Mouse (Mus musculus): ENCODE data around the gene Gm3755. TPM values are rescaled to one million over a fixed set of nuclear protein-coding genes. Genes with fewer than 3 reads are reported as not detected.
"Not testable (repeated sequence)": the region's sequence is repeated elsewhere in the genome, so short reads cannot be mapped to it uniquely, and the experiment has no call there.

Gm3755 gene
- polyA plus RNA-seq (2017; shearing (Covaris generic)), result not detected

DNA sequence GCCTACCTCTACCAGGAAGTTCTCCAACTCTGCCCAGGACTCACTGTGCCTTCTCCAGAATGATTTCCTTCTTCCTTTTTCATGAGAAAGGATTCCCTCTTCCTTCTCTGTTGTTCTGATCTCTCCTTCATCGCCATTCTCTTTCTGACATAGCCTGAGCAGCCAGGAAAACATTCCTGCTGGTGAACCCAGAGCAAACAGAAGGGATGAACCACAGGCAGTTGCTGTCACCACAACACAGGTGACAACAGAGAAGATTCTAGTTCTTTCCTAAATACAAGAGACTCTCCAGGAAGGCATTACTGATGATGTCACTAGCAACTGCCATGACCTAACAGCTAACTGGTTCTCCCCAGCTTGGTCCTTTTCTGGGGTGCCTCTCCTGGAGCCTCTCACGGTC, at the start of gene Gm3755:
TSS of gene Gm3755 (minus strand) at position 101 of the 400 bp plus-strand sequence.
- not testable (repeated sequence) for ATAC-seq

DNA sequence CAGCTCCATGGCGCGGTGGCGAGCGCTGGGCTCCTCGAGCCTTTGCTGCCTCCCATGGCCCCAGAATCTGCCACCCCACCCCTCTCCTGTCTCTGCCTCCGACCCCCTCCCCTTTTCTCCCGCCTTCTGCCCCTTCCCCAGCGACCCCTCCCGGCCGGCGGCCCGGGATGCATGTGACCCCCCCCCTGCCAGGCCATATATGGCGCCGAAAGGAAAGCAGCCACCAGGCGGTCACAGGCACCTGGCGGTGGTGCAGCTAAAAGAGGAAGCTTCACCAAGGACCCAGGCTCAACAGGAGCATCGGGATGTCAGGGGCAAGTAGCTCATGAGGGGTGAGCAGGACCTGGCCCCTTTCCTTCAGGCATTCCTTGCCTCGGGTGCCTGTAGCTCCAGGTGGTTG, 38.0 kb upstream of the Gm3755 start:
- ATAC-seq, result not testable (repeated sequence)

- ATAC-seq, result not testable (repeated sequence)
These were observed 32.9 kb upstream of the Gm3755 start, which contains the start of gene Gm3752 for GRCm38 (mm10) chr14:7483662-7484061. TSS of gene Gm3752 (minus strand) at chr14:7483762.

DNA sequence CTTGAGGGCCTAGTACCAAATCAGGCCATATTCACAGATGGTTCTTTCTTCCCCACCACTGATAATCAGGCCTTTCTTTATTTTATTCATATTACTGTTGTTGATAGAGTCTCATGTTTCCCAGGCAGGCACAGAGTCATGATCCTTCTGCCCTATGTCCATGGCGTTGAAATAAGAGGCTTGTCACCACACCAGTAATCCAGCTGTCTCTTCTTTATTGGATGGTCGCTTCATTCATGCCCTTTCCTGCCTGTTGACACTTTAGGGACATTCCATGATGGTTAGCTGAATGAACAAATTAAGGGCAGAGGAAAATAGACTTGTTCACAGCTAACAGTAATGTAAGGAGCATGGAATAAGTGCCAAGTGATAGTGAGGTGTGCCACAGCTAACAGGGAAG, 28.2 kb downstream of the Gm3755 start:
- not testable (repeated sequence) for ATAC-seq

Other genes starting within 250 kb of the Gm3755 start
- not detected for gene Gm3727, start 186.2 kb downstream of the Gm3755 start, polyA plus RNA-seq (2017; shearing (Covaris generic))
- 10 to 100 TPM in 2 of 3 experiments, 1 to 10 TPM in 1; 5.3 to 26.0 (median 17.4) TPM for gene Gm3739, start 135.9 kb downstream of the Gm3755 start, polyA plus RNA-seq (2017; shearing (Covaris generic))
- gene Gm5797, start 118.5 kb downstream of the Gm3755 start, polyA plus RNA-seq (2017; shearing (Covaris generic)), result not detected
- not detected for gene Gm8374, start 85.8 kb downstream of the Gm3755 start, polyA plus RNA-seq (2017; shearing (Covaris generic))
- gene Gm3752, start 32.8 kb upstream of the Gm3755 start, polyA plus RNA-seq (2017; shearing (Covaris generic)), result 10 to 100 TPM in 2 of 3 experiments, 1 to 10 TPM in 1; 3.3 to 32.8 (median 11.1) TPM
- 1 to 10 TPM; 1.6 to 9.1 (median 2.8) TPM for gene Gm3558, start 117.6 kb upstream of the Gm3755 start, polyA plus RNA-seq (2017; shearing (Covaris generic))
- under 1 TPM in 1 of 3 experiments, not detected in 2; 0.85 TPM for gene Gm10338, start 144.7 kb upstream of the Gm3755 start, polyA plus RNA-seq (2017; shearing (Covaris generic))
- not detected for gene Gm10128, start 193.1 kb upstream of the Gm3755 start, polyA plus RNA-seq (2017; shearing (Covaris generic))